ENCODE assay signal across 14 mouse cellular contexts in genomic region chr1:120064036-120064682, GRCm38 (mm10). TPM values are rescaled to one million over a fixed set of nuclear protein-coding genes. Genes with fewer than 3 reads are reported as not detected.
"Had no signal": no experiment of that assay in that cellular context is flagged by ENCODE, and none has a peak within 500 bp of the region (broad histone marks: within the 10 kb centered on the region; RNA-seq: fewer than 3 reads in every experiment).

No protein-coding gene starts in this region.

- DNase-seq: kidney, adult 18-20 months; kidney, postnatal 14 days; lung, adult 2 months; lung, postnatal 36 days; right cerebral cortex, adult 18-20 months; right cerebral cortex, postnatal 25 days; spleen, adult 18-20 months; thymus, adult 18-20 months; thymus, postnatal 25 days had no signal

- ATAC-seq: lung, postnatal 0 days; midbrain, embryonic 13.5 days had no signal

- H3K27me3 ChIP-seq: midbrain, embryonic 13.5 days had no signal

- H3K4me2 ChIP-seq: midbrain, embryonic 13.5 days had no signal

- H3K27ac ChIP-seq: left cerebral cortex, adult 2 months; limb, embryonic 10.5 days; midbrain, embryonic 13.5 days had no signal

- H3K36me3 ChIP-seq: limb, embryonic 10.5 days; midbrain, embryonic 13.5 days had no signal

- H3K4me3 ChIP-seq: left cerebral cortex, adult 2 months; limb, embryonic 10.5 days; midbrain, embryonic 13.5 days had no signal

- H3K4me1 ChIP-seq: midbrain, embryonic 13.5 days had no signal

- H3K9me3 ChIP-seq: limb, embryonic 10.5 days; midbrain, embryonic 13.5 days had no signal

- H3K9ac ChIP-seq: midbrain, embryonic 13.5 days had no signal

RNA-seq across cellular contexts. Expression of gene Sctr, which starts 57.5 kb away (rescaled TPM):
- total RNA-seq: megakaryocyte progenitor cell, adult 5-6 weeks had no signal
